Mouse (Mus musculus) hematopoietic stem cell, adult 5-6 weeks (primary cell): ENCODE results near the gene Carnmt1. TPM values are rescaled to one million over a fixed set of nuclear protein-coding genes. Genes with fewer than 3 reads are reported as not detected.

ENCODE experiments used
- ATAC-seq, 2 experiments: fragments of 125-278 bp in 1 of 2; replicated peaks in 1 of 2; 2 replicates each; pipeline ENCODE4 v1.8.0; 2016 to 2017; ENCODE audit warnings: inconsistent platforms in 2 of 2, mild to moderate bottlenecking in 2 of 2, moderate number of reproducible peaks in 2 of 2, low read depth in 1 of 2, moderate TSS enrichment in 1 of 2; ENCODE audit not compliant: low FRiP score in 2 of 2, poor library complexity in 2 of 2, severe bottlenecking in 2 of 2, insufficient read depth in 1 of 2, low TSS enrichment in 1 of 2
- total RNA-seq: library from RNA; stranded (forward); fragments of 172-1452, 232-1000 nt; gene quantifications from 2 replicates; pipeline ENCODE4 v1.2.3, GENCODE M21; 2017

Carnmt1 gene
- total RNA-seq, 1 experiment from 2014 or later: 32.6 TPM

DNA sequence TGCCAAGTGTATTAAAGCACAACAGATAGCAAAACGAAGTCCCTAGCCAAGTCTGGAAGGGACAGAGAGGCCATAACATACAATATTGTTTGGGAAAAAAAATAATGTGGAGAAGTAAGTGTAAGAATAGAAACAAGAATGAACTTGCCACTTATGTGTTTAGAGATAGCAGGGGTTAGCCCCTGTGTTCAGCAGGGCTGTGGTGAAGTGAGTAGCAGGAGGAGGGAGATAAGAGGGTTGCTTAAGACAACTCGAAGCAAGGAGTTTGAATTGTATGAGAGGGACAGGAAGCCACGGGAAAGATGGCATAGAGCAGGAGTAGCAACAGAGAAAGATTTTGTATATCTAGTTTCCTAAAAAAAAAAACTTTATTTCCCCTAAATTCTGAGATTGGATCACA, 21.6 kb downstream of the Carnmt1 start:
- peak; percentile 37 to 68; a peak in 1 of 4 replicates for ATAC-seq

DNA sequence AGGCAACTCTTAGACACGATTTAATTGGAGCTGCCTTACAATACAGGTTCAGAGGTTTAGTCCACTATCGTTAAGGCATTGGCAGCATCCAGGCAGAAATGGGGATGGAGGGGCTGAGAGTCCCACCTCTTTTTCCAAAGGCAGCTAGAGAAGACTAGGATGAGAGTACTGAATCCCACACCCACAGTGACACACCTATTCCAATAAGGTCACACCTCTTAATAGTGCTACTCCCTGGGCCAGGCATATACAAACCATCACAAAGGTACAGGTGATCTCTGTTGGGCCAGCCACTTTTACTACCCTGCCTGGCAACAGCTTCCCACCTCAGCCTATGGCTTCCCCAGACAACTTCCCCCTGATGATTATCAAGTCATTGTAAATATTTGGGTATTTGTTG, 22.2 kb downstream of the Carnmt1 start:
- no peak for ATAC-seq

DNA sequence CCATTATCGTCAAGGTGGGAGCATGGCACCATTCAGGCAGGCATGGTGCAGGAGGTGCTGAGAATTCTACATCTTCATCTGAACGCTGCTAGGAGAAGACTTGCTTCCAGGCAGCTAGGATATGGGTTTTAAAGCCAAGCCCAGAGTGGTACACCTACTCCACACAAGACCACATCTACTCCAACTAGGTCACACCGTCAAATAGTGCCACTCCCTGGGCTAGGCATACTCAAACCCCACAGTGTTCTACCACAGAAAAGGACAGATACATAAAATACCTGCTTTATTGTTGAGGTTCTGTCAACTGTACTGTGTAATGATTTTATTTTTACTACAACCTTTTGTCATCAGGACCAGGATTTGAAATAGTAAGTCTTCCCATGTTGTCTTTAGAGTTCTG, 24.6 kb downstream of the Carnmt1 start:
- no peak for ATAC-seq

DNA sequence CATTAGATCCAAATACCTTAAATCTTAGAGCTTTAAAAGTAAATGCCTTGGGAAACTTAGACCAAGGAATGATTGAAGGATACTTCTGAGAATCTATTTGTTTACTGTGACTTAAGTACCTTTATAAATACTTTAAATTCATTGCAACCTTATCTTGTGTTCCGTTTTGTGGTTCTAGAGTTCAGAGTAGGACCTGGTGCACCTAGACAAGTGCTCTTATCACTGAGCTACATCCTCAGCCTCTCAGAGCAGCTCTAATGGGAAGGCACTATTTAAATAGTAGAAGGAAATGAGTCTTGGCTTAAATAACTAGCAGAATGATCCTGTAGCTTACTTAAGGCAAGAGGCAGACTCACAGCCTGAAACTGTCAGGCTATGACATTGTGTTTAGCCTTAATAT, 25.0 kb downstream of the Carnmt1 start:
- no peak for ATAC-seq

DNA sequence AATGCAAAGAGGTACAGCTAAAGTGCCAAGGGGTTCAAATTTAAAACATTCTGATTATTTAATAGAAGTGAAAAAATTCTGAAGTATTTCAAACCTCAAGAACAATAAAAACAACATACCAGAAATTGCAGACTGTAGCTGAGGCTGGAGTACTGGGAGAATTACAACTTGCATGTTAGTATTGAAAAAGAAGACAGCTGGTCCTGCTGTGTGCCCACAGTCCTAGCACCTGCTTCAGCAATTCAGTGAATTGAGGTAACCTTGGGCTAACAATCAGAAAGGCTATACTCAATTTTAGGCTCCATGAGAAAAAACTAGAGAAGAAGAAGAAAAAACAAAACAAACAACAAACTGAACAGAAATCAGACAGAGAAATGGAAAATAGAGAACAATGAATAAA, 37.5 kb downstream of the Carnmt1 start:
- no peak for ATAC-seq

DNA sequence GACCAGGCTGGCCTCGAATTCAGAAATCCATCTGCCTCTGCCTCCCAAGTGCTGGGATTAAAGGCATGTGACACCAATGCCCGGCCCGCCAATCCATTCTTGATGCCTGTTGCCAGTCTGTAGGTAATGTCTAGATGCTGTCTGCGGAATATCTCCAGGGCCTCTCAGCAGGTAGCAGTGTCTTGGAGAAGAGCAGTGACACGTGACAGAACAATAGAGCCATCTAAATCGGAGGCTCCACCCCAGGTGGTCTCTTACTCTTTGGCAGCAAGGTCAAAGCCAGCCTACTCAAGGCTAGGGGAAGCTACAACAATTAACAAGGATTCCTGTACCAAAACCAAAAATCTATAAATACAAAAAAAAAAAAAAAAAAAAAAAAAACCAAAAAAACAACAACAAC, 40.3 kb downstream of the Carnmt1 start:
- no peak for ATAC-seq

DNA sequence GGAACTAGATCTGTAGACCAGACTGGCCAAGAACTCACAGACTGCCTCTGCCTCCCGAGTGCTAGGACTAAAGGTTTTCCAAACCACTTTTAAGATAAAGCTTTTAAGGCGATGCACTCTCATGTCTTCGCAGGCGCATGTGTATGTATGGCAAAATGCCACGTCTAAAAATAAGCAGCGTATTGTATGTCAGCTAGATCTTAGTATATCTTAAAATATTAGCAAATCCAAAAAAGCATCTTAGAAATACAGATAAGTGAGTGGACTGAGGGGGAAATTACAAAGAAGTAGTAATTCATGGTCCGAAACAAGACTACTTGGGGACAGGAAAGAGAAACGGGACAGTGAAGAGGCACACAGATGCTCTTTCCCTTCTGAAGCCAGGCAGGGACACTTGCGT, 41.0 kb downstream of the Carnmt1 start:
- no peak for ATAC-seq

DNA sequence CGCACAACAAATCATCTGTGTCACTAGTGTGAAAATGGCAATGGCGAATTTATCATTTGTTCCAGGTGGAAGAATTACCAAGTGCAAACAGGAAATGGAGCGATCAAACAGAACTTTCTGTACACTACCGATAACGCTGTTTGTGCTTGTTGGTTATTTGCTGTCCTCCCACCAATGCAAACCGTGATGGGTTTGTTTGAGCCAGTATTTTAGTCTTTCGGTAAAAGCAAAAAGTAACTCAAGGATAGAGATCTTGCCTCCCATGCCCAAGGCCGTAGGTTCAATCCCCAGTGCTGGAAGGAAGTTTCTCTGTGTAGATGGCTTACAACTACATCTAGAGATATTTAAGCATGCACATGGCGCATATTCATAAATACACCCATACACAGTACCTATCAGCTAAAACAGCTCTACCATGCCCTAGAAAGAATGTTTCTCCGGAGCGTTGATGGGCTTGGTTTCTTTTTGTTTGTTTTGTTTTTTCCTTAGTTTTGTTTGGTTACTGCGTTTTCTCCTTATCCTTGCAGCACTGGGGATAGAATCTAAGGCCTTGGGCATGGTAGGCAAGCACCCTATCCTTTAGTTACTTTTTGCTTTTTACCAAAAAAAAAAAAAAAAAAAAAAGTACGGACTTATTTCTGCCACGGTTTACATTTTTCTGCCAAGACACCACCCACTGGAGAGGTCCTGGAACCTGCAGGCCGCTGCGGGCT, 41.7 kb downstream of the Carnmt1 start:
- ATAC-seq: no peak

DNA sequence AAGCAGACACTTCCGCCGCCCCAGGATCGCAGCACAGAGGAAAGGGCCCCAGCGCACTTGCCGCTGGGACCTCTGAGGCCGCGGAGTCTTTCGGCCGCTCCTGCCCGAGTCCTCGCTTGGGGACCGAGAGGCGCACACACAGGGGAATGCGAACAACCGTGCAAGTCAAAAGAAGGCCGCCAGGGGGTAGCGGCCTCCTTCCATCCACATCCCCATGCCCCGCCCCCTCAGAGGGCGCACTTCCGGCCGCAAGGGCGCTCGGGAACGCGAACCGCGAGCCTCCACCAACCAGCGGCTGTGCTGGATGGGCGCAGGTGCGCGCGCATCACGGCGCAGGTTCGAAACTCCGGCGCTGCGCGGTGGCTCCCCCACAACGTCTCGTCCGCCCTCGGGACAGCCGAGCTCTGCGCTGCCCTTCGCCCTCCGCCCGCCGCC, 42.3 kb downstream of the Carnmt1 start, which contains the start of gene D030056L22Rik:
Gene D030056L22Rik, plus strand, starts transcription at position 328 of the 435 bp plus-strand sequence.
- peak; percentile 96 to 97 for ATAC-seq

DNA sequence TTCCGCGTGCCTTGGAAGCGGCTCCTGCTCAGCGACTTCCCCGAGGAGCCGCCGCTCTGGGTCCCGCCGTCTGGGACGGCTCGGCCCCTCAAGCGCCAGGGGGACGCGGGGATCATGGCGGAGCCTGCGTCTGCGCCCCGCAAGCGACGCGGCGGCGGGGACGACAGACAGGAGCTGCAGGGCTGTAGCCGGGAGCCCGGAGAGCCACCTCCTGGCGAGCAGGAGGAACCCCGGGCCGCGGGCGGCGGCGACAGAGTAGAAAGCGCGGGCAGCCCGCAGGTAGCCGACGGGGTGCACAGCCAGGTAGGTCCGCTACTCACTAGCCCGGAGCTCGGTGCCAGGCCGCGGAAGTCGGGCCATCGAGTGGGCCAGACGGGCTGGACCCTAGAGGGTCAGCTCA, 42.8 kb downstream of the Carnmt1 start:
- 0 out of 4 replicates have a peak, but pooled peaks of 1 of the 2 experiments have one; percentile 9 for ATAC-seq

DNA sequence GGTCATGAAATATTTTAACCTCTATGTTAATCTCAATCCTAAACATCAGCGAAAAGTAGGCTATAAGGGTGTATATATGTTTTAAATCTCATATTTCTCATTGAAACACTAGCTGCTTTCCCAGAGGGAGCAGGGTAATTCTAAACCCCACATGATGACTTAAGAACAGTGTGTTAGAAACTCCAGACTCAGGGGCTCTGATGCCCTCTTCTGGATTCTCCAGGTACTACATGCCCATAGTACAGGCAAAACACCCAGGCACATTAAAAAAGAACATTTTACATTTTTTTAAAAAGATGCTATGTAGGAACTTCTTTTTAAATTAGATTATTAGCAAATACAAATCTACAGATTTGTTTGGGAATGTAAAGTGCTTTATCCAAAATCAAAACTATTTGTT, 45.8 kb downstream of the Carnmt1 start:
- peak; percentile 34 to 52; a peak in 3 of 4 replicates for ATAC-seq

DNA sequence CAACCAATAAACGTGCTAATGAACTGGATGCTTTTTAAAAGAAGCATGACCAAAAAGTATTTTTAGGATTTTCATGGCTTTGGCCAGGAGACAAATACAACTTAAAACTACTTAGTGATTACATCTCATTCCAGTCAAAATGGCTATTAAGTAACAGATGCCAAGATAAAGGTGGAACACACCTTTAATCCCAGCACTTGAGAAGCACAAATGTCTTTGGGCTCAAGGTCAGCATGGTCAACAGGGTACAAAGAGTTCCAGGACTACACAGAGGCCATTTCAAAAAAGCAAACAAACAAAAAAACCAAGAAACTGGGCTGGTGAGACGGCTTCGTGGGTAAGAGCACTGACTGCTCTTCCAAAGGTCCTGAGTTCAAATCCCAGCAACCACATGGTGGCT, 49.8 kb downstream of the Carnmt1 start:
- no peak for ATAC-seq

DNA sequence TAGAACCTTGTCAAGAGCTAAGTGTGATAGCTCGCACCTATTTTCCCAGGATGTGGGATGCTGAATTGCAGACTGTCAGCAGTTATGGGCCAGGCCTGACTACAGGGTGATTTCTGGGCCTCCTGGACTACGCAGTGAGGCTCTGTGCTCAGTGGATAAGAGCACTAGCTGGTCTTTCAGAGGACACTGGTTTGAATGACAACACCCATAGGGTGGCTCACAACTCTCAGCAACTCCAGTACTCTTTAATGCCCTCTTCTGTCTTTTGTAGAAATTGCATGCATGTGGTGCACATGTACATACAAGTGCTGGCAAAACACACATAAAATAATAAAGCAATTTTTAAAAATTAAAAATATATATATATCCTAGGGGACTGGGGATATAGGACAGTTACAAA, 54.6 kb downstream of the Carnmt1 start:
- ATAC-seq: 0 out of 4 replicates have a peak, but pooled peaks of 1 of the 2 experiments have one; percentile 17

DNA sequence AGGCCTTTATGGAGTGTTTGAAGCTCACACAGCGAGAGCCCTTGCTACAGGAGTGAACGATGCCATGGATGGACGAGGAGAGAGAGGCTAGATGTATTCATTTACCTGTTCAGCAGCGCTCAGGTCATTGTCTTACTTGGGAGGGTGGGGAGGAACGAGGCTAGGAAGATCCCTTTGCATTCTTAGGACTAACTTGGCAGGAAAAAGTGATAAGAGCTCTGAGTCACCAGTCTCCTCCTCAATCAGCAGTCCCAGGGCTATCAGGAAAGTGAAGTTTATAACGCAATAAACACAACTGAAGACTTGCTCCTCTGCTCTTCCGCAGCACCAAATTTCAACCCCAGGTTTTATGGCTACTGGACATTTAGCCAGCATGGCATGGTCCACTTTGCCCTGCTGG, 59.7 kb downstream of the Carnmt1 start:
- ATAC-seq: no peak

DNA sequence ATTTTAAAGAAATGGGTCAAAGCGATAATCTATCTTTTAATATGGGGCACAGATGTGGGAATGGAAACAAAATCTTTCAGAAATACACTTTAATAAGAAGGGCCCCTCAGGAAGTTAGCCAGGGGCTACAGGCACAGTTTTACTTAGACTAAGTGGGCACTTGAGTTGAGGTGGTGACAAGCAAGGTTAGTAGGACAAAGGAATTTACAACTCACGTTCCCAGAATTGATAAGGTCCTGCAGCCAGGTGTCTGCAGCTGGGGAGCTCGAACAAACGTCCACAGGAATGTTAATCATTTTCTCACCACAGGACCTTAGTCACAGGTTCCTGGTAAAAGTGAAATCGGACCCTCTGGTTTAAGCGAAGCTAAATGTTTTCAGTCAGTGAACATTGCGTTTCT, 60.5 kb downstream of the Carnmt1 start:
- no peak for ATAC-seq

DNA sequence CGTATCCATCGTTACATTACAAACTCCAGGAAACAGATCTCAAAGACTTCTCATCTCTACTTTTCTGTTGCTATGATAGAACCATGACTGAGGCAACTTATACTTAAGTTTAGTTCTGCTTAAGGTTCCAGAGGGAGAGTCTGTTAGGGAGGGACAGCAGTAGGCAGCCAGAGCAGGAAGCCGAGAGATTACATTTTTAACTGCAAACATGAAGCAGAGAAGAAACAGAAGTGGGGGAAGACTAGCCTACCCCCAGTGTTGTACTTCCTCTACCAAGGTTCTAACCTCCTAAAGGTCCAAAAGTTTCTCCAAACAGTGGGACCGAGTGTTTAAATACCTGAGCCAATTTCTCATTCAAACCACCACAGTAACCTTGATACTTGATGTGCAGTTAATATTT, 65.3 kb downstream of the Carnmt1 start:
- ATAC-seq: no peak

DNA sequence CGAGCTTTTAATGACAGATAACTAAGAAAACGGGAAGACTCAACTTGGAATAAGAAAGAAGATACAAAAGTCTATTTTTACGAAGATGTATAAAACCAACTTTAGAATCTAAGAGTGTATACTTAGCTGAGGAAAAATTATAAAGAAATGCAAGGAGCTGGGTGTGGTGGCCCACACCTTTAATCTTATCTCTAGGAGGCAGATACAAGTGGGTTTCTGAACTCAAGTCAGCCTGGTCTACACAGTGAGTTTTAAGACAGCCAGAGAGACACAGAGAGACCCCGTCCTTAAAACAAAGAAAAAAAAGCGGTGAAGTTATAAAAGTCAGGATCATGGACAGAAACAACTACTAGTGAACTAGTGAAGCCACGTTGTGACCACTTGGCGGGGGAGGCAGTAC, 68.6 kb downstream of the Carnmt1 start:
- ATAC-seq: no peak

DNA sequence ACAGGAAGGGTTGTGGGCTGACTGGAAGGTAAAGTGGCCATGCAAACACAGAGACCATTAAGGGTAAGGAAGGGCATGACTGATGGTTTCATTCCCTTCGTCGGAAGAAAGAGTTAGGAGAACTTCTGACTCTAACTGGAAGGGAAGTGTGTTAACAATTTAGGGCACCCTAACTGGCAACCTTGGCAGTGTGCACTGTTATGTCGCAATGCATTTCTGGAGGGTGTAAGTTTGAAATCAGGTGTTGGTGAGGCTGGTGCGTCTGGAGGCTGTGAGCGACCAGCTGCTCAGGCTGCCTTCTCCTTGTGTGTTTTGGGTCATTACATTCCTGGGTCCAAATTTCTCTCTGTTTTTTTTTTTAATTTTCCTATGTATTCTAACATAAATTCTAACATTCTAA, 73.4 kb downstream of the Carnmt1 start:
- no peak for ATAC-seq
